Mouse (Mus musculus) lung, embryonic 14.5 days (tissue): ENCODE data around the gene Lce3f. TPM values are rescaled to one million over a fixed set of nuclear protein-coding genes. Genes with fewer than 3 reads are reported as not detected.

Source experiments
- ATAC-seq: fragments of 200-750 bp; cut with Nextera tagmentation; 2 replicates; pipeline ENCODE4 v1.8.0; 2017; ENCODE audit warnings: mild to moderate bottlenecking, moderate TSS enrichment, moderate library complexity; ENCODE audit not compliant: insufficient read depth
- DNase-seq: peaks from one replicate; pipeline ENCODE4 v3.0.0-alpha.2; 2015
- H3K27ac ChIP-seq: fragments of 300-500 bp; sonication (generic); 2 replicates; pipeline ENCODE4 v1.5.1; 2014; ENCODE audit warnings: low read depth, mild to moderate bottlenecking, moderate library complexity
- H3K27me3 ChIP-seq: fragments of 300-500 bp; sonication (generic); 2 replicates; pipeline ENCODE4 v1.6.1; 2014; ENCODE audit warnings: low read length, control low read depth; ENCODE audit not compliant: insufficient read depth
- H3K36me3 ChIP-seq: fragments of 300-500 bp; sonication (generic); 2 replicates; pipeline ENCODE4 v1.6.1; 2014; ENCODE audit warnings: control low read depth; ENCODE audit not compliant: insufficient read depth
- H3K4me1 ChIP-seq: fragments of 300-500 bp; sonication (generic); 2 replicates; pipeline ENCODE4 v1.6.1; 2014; ENCODE audit warnings: antibody characterized with exemption, control low read depth; ENCODE audit not compliant: insufficient read depth
- H3K4me2 ChIP-seq: fragments of 300-500 bp; sonication (generic); 2 replicates; pipeline ENCODE4 v1.6.1; 2014; ENCODE audit warnings: mild to moderate bottlenecking
- H3K4me3 ChIP-seq: fragments of 300-500 bp; sonication (generic); 2 replicates; pipeline ENCODE4 v1.5.1; 2014; ENCODE audit warnings: low read depth, low read length
- H3K9ac ChIP-seq: fragments of 300-500 bp; sonication (generic); 2 replicates; pipeline ENCODE4 v1.6.1; 2014
- H3K9me3 ChIP-seq: fragments of 300-500 bp; sonication (generic); 2 replicates; pipeline ENCODE4 v1.6.1; 2016; ENCODE audit warnings: low read depth, low read length, control low read depth
- CTCF ChIP-seq: IDR thresholded peaks from 2 replicates; pipeline ENCODE4 v1.5.1; 2016; ENCODE audit warnings: antibody characterized with exemption, low read depth
- WGBS: fragments of 180-500 bp; shearing (Covaris S2); extraction: QIAGEN DNeasy Blood & Tissue Kit; methylation state at CpG from one replicate; pipeline ENCODE4 v1.1.7; 2014; 5-methylcytosine and 5-hydroxymethylcytosine counted together
- polyA plus RNA-seq: library from polyadenylated mRNA; unstranded; fragments of >200 nt; fragmentation: Nextera tagmentation; extraction: Ambion mirVana; gene quantifications from 2 replicates; pipeline ENCODE4 v1.2.1, GENCODE M21; 2014

The Lce3f gene
- polyA plus RNA-seq, 1 experiment from 2014 or later = not detected

- peak; percentile 89 for ATAC-seq
- H3K27me3 ChIP-seq = no peaks in the 10 kb centered on the region
- H3K36me3 ChIP-seq = no peaks in the 10 kb centered on the region
- H3K4me3 ChIP-seq = peak overlapping the region; percentile 43
- H3K4me2 ChIP-seq = peak overlapping the region; percentile 75
- H3K27ac ChIP-seq = peak overlapping the region; percentile 25
- WGBS = under 1% methylated on average over 24 of the region's 24 CpGs
- H3K9ac ChIP-seq = peak overlapping the region; percentile 53
- no peaks in the 10 kb centered on the region for H3K9me3 ChIP-seq
- H3K4me1 ChIP-seq = no peaks in the 10 kb centered on the region; the same call in 1 of the 2 replicates
- DNase-seq = peak; percentile 75
- TF ChIP-seq CTCF = no peak
Measured at GRCm38 (mm10) chr3:93014378-93014801, 22.4 kb downstream of the Lce3f start.

- H3K9me3 ChIP-seq = no peaks in the 10 kb centered on the region
- peak overlapping the region; percentile 43 for H3K4me3 ChIP-seq
- no peaks in the 10 kb centered on the region for H3K27me3 ChIP-seq
- H3K36me3 ChIP-seq = no peaks in the 10 kb centered on the region
- H3K9ac ChIP-seq = peak overlapping the region; percentile 53
- H3K4me2 ChIP-seq = peak overlapping the region; percentile 75
- no peaks in the 10 kb centered on the region; the same call in 1 of the 2 replicates for H3K4me1 ChIP-seq
- ATAC-seq (no peak), DNase-seq (no peak)
- 29% methylated on average over 5 of the region's 5 CpGs for WGBS
- no peak overlapping the region for H3K27ac ChIP-seq
- no peak for TF ChIP-seq CTCF
Measured at GRCm38 (mm10) chr3:93014871-93015270, 22.8 kb downstream of the Lce3f start.

GRCm38 (mm10) chr3:93015460-93016104 lies 23.6 kb downstream of the Lce3f start, which contains the start of gene Crct1:
Gene Crct1 (minus strand): TSS chr3:93015687.
- ATAC-seq = 0 out of 2 replicates have a peak, but pooled peaks have one; percentile 53
- no peaks in the 10 kb centered on the region; the same call in 1 of the 2 replicates for H3K4me1 ChIP-seq
- no peaks in the 10 kb centered on the region for H3K27me3 ChIP-seq
- TF ChIP-seq CTCF = no peak
- no peak for DNase-seq
- peak within 1 kb of the TSS; percentile 25 for H3K27ac ChIP-seq
- peak within 1 kb of the TSS; percentile 75 for H3K4me2 ChIP-seq
- H3K4me3 ChIP-seq = peak within 1 kb of the TSS; percentile 43
- peak within 1 kb of the TSS; percentile 53 for H3K9ac ChIP-seq
- no peaks in the 10 kb centered on the region for H3K36me3 ChIP-seq
- WGBS = 20% methylated on average over 4 of the region's 4 CpGs
- H3K9me3 ChIP-seq = no peaks in the 10 kb centered on the region

GRCm38 (mm10) chr3:93018960-93019359 lies 26.9 kb downstream of the Lce3f start, which contains the start of gene Lce1m:
Gene Lce1m (minus strand): TSS chr3:93019060.
- 85% methylated on average over 2 of the region's 2 CpGs for WGBS
- no peaks in the 10 kb centered on the region for H3K9me3 ChIP-seq
- no peak within 1 kb of the TSS for H3K9ac ChIP-seq
- no peaks in the 10 kb centered on the region; the same call in 1 of the 2 replicates for H3K4me1 ChIP-seq
- H3K27ac ChIP-seq = no peak within 1 kb of the TSS
- no peak for TF ChIP-seq CTCF
- no peak within 1 kb of the TSS for H3K4me3 ChIP-seq
- DNase-seq (no peak), ATAC-seq (no peak)
- H3K27me3 ChIP-seq = no peaks in the 10 kb centered on the region
- H3K4me2 ChIP-seq = no peak within 1 kb of the TSS
- H3K36me3 ChIP-seq = no peaks in the 10 kb centered on the region

GRCm38 (mm10) chr3:93021171-93021570 lies 29.1 kb downstream of the Lce3f start:
- Histone ChIP-seq H3K27me3 (no peaks in the 10 kb centered on the region), H3K36me3 (no peaks in the 10 kb centered on the region), H3K4me2 (no peak overlapping the region), H3K27ac (no peak overlapping the region), H3K9ac (no peak overlapping the region), H3K9me3 (no peaks in the 10 kb centered on the region), H3K4me1 (no peaks in the 10 kb centered on the region), H3K4me3 (no peak overlapping the region)
- 80% methylated on average over 1 of the region's 1 CpGs for WGBS
- no peak for ATAC-seq
- DNase-seq = no peak
- no peak for TF ChIP-seq CTCF

- ATAC-seq = no peak
- Histone ChIP-seq H3K4me2 (no peak overlapping the region), H3K27ac (no peak overlapping the region), H3K36me3 (no peaks in the 10 kb centered on the region), H3K9me3 (no peaks in the 10 kb centered on the region), H3K4me1 (no peaks in the 10 kb centered on the region), H3K9ac (no peak overlapping the region), H3K4me3 (no peak overlapping the region), H3K27me3 (no peaks in the 10 kb centered on the region)
- TF ChIP-seq CTCF = no peak
- DNase-seq = no peak
- WGBS = 72% methylated on average over 3 of the region's 3 CpGs
Measured at GRCm38 (mm10) chr3:93023411-93024184, 31.6 kb downstream of the Lce3f start.

- 58% methylated on average over 2 of the region's 2 CpGs for WGBS
- 0 out of 2 replicates have a peak, but pooled peaks have one; percentile 44 for ATAC-seq
- Histone ChIP-seq H3K4me1 (no peaks in the 10 kb centered on the region), H3K27ac (no peak overlapping the region), H3K9ac (no peak overlapping the region), H3K36me3 (no peaks in the 10 kb centered on the region), H3K9me3 (no peaks in the 10 kb centered on the region), H3K4me2 (no peak overlapping the region), H3K27me3 (no peaks in the 10 kb centered on the region), H3K4me3 (no peak overlapping the region)
- DNase-seq = no peak
- no peak for TF ChIP-seq CTCF
Measured at GRCm38 (mm10) chr3:93025486-93025885, 33.5 kb downstream of the Lce3f start.
